Mouse (Mus musculus) heart, embryonic 13.5 days (tissue): ENCODE data around the gene Tm4sf1. TPM values are rescaled to one million over a fixed set of nuclear protein-coding genes. Genes with fewer than 3 reads are reported as not detected.

ENCODE experiments used
- ATAC-seq: fragments of 200-750 bp; cut with Nextera tagmentation; 2 replicates; pipeline ENCODE4 v1.8.0; 2017; ENCODE audit warnings: moderate TSS enrichment; ENCODE audit not compliant: insufficient number of reproducible peaks, low FRiP score, low TSS enrichment; ENCODE audit errors: extremely low read depth
- H3K27ac ChIP-seq: fragments of 300-500 bp; sonication (generic); replicated peaks from 2 replicates; pipeline ENCODE4 v1.5.1; 2015; ENCODE audit warnings: moderate library complexity, mild to moderate bottlenecking, inconsistent platforms
- H3K27me3 ChIP-seq: fragments of 300-500 bp; sonication (generic); replicated peaks from 2 replicates; pipeline ENCODE4 v1.6.1; 2015; ENCODE audit warnings: mild to moderate bottlenecking, inconsistent platforms
- H3K36me3 ChIP-seq: fragments of 300-500 bp; sonication (generic); 2 replicates; pipeline ENCODE4 v1.6.1; 2015; ENCODE audit warnings: mild to moderate bottlenecking, inconsistent platforms
- H3K4me1 ChIP-seq: fragments of 300-500 bp; sonication (generic); 2 replicates; pipeline ENCODE4 v1.6.1; 2015; ENCODE audit warnings: inconsistent platforms
- H3K4me2 ChIP-seq: fragments of 300-500 bp; sonication (generic); 2 replicates; pipeline ENCODE4 v1.6.1; 2015; ENCODE audit warnings: inconsistent platforms, mild to moderate bottlenecking, moderate library complexity
- H3K4me3 ChIP-seq: fragments of 300-500 bp; sonication (generic); 2 replicates; pipeline ENCODE4 v1.5.1; 2015; ENCODE audit warnings: moderate library complexity, mild to moderate bottlenecking, inconsistent platforms
- H3K9ac ChIP-seq: fragments of 300-500 bp; sonication (generic); 2 replicates; pipeline ENCODE4 v1.6.1; 2015; ENCODE audit warnings: inconsistent platforms, mild to moderate bottlenecking, moderate library complexity
- H3K9me3 ChIP-seq: fragments of 300-500 bp; sonication (generic); 2 replicates; pipeline ENCODE4 v1.6.1; 2016; ENCODE audit warnings: inconsistent platforms
- WGBS: fragments of 180-500 bp; shearing (Covaris S2); methylation state at CpG from one replicate; pipeline ENCODE4 v1.1.7; 2015; ENCODE audit warnings: mixed read lengths; 5-methylcytosine and 5-hydroxymethylcytosine counted together
- polyA plus RNA-seq: library from polyadenylated mRNA; unstranded; fragments of >200 nt; fragmentation: Nextera tagmentation; extraction: Ambion mirVana; gene quantifications from 2 replicates; pipeline ENCODE4 v1.2.1, GENCODE M21; 2015

Gene Tm4sf1
- polyA plus RNA-seq, 1 experiment from 2014 or later = 205 TPM

GRCm38 (mm10) chr3:57287438-57287837 lies 14.3 kb downstream of the Tm4sf1 start:
- no peaks in the 10 kb centered on the region for H3K9me3 ChIP-seq
- H3K4me2 ChIP-seq = no peak overlapping the region
- H3K27me3 ChIP-seq = no peaks in the 10 kb centered on the region
- 54% methylated on average over 4 of the region's 4 CpGs for WGBS
- H3K27ac ChIP-seq = peak overlapping the region; percentile 70
- no peak overlapping the region for H3K4me3 ChIP-seq
- H3K9ac ChIP-seq = no peak overlapping the region
- ATAC-seq = no peak
- H3K4me1 ChIP-seq = peaks cover 14% of the 10 kb centered on the region
- H3K36me3 ChIP-seq = peaks cover 5% of the 10 kb centered on the region; the same call in 1 of the 2 replicates

GRCm38 (mm10) chr3:57278225-57278624 lies 23.6 kb downstream of the Tm4sf1 start:
- no peak for ATAC-seq
- peaks cover 5% of the 10 kb centered on the region; the same call in 1 of the 2 replicates for H3K4me1 ChIP-seq
- 60% methylated on average over 4 of the region's 4 CpGs for WGBS
- no peak overlapping the region for H3K9ac ChIP-seq
- no peak overlapping the region for H3K4me2 ChIP-seq
- no peak overlapping the region for H3K4me3 ChIP-seq
- 0 out of 2 replicates have a peak, but pooled peaks cover 3% of the 10 kb centered on the region for H3K36me3 ChIP-seq
- no peak overlapping the region for H3K27ac ChIP-seq
- H3K9me3 ChIP-seq = no peaks in the 10 kb centered on the region
- no peaks in the 10 kb centered on the region for H3K27me3 ChIP-seq

- Histone ChIP-seq H3K4me2 (no peak overlapping the region), H3K9ac (no peak overlapping the region), H3K9me3 (no peaks in the 10 kb centered on the region), H3K4me1 (peaks cover 5% of the 10 kb centered on the region; the same call in 1 of the 2 replicates), H3K36me3 (no peaks in the 10 kb centered on the region), H3K4me3 (no peak overlapping the region), H3K27ac (no peak overlapping the region), H3K27me3 (no peaks in the 10 kb centered on the region)
- no peak for ATAC-seq
- 55% methylated on average over 5 of the region's 5 CpGs for WGBS
These were observed 24.3 kb downstream of the Tm4sf1 start for GRCm38 (mm10) chr3:57277453-57277852.

GRCm38 (mm10) chr3:57276821-57277220 lies 25.0 kb downstream of the Tm4sf1 start:
- no peaks in the 10 kb centered on the region for H3K36me3 ChIP-seq
- WGBS = 80% methylated on average over 3 of the region's 3 CpGs
- H3K27ac ChIP-seq = no peak overlapping the region
- H3K9me3 ChIP-seq = no peaks in the 10 kb centered on the region
- peaks cover 5% of the 10 kb centered on the region; the same call in 1 of the 2 replicates for H3K4me1 ChIP-seq
- H3K27me3 ChIP-seq = no peaks in the 10 kb centered on the region
- no peak overlapping the region for H3K4me2 ChIP-seq
- ATAC-seq = no peak
- no peak overlapping the region for H3K4me3 ChIP-seq
- no peak overlapping the region for H3K9ac ChIP-seq

DNA sequence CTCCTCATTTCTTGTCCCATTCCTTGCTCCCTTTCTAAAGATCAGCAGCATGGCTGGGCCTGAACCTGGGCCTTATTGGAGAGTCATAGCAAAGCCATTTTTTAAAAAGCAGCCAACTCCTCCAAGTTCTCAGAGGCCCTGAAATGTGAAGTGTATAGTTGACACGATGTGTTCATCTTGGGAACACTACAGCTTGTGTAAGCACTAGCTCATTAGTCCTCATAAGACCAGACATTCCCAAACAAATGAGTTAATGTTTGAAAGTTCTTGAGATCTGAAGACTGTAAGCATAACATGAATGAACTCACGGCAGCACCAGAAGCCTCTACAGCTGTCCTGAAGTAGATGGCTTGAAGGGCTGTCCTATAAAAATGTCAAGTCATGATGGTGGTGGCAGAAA lies 32.8 kb downstream of the Tm4sf1 start:
- WGBS = 69% methylated on average over 2 of the region's 2 CpGs
- H3K4me1 ChIP-seq = no peaks in the 10 kb centered on the region
- no peak overlapping the region for H3K27ac ChIP-seq
- no peaks in the 10 kb centered on the region for H3K36me3 ChIP-seq
- no peaks in the 10 kb centered on the region for H3K27me3 ChIP-seq
- no peak for ATAC-seq
- no peak overlapping the region for H3K4me3 ChIP-seq
- no peak overlapping the region for H3K9ac ChIP-seq
- no peaks in the 10 kb centered on the region for H3K9me3 ChIP-seq
- H3K4me2 ChIP-seq = no peak overlapping the region

DNA sequence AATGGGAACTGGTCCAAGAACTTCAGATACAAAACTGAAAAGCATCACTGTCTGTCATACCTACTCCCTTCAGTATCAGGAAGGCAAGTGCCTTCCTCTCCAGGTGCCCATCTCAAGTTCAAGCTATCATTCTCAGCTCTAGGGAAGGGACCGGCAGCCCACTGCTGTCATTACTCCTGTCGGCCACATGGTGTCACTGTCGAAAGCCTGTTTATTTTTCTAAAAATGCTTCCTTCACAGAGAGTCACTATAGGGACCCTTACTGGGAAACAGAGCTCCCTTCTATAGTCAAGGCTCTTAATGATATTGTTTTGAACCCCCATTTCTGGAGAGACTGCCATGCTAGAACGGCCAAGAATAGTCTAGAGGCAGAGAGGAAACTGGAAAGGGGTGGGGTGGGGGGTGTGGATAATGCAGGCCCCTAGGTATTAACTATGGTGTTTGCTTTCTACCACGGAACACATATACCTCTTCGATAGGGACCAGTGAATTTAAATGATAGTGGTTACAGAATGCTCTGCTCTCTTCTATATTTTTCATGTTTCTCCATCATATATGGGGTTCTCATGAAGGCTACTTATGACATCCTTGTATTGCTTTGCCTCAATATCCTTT lies 34.1 kb downstream of the Tm4sf1 start:
- H3K27me3 ChIP-seq = no peaks in the 10 kb centered on the region
- H3K4me3 ChIP-seq = no peak overlapping the region
- no peak overlapping the region for H3K27ac ChIP-seq
- no peak overlapping the region for H3K9ac ChIP-seq
- H3K36me3 ChIP-seq = no peaks in the 10 kb centered on the region
- H3K4me1 ChIP-seq = no peaks in the 10 kb centered on the region
- no peak for ATAC-seq
- H3K9me3 ChIP-seq = no peaks in the 10 kb centered on the region
- H3K4me2 ChIP-seq = no peak overlapping the region
- WGBS = 35% methylated on average over 6 of the region's 6 CpGs

DNA sequence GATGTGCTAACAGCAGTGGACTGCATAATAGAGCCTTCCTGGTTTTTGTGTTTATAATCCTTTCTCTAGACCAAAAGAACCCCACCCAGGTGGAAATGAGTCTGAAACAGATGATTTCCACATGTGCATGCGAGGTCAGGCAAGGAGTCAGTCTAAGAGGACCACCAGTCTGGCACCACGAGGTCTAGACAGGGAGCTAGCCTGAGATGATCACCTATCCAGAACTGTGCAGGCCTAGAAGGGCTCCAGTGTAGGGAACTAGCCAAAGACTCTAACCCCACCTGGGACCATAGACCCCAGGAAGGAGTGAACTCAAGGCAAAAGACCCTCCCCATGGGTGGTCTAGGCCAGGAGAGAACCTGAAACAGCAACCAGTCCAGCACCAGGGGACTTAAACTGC lies 48.7 kb downstream of the Tm4sf1 start:
- 53% methylated on average over 2 of the region's 2 CpGs for WGBS
- no peak overlapping the region for H3K27ac ChIP-seq
- H3K9me3 ChIP-seq = peaks cover 3% of the 10 kb centered on the region; the same call in 1 of the 2 replicates
- H3K4me2 ChIP-seq = no peak overlapping the region
- no peaks in the 10 kb centered on the region for H3K27me3 ChIP-seq
- H3K36me3 ChIP-seq = no peaks in the 10 kb centered on the region
- no peak overlapping the region for H3K4me3 ChIP-seq
- H3K9ac ChIP-seq = no peak overlapping the region
- H3K4me1 ChIP-seq = no peaks in the 10 kb centered on the region
- no peak for ATAC-seq

DNA sequence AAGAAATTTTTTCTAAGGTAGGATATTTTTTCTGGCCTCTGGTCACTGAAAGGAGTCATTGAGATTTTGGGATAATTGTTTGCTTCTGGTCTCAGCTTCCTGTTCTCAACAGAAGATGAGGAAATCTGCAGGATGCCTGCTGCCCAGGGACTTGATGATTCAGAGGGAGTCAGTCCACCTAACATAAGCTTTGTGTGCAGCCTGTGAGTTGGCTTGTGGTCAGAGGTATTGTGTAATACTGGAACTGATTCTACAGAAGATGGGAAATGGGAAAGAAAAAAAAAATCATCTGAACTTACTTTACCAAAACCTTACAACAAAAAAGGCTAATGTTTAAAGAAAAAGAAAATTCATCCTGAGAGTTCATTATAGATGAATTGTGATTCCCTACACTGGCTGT lies 49.2 kb downstream of the Tm4sf1 start:
- ATAC-seq = no peak
- Histone ChIP-seq H3K9me3 (peaks cover 4% of the 10 kb centered on the region; the same call in 1 of the 2 replicates), H3K27me3 (no peaks in the 10 kb centered on the region), H3K4me2 (no peak overlapping the region), H3K9ac (no peak overlapping the region), H3K36me3 (no peaks in the 10 kb centered on the region), H3K27ac (no peak overlapping the region), H3K4me1 (no peaks in the 10 kb centered on the region), H3K4me3 (no peak overlapping the region)

DNA sequence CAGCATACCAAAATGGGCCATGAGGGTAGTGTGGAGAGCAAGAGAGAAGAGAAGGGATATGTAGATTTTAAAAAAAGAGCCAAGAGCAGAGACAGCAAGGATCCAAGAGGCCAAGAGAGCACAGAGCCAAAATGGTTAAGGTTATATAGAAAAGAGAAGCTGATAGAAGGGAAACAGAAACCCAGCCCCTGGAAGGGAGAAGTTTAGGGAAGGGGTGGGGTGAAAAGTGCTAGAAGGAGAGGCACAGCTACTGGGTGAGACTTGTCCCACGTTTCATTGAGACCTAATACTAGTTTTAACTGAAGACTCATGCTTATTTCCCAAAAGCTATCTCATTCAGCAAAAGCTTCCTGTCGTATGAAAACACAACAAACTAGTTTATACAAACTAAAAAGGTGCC lies 56.5 kb downstream of the Tm4sf1 start:
- Histone ChIP-seq H3K9ac (no peak overlapping the region), H3K4me1 (no peaks in the 10 kb centered on the region), H3K27me3 (no peaks in the 10 kb centered on the region), H3K4me2 (no peak overlapping the region), H3K36me3 (no peaks in the 10 kb centered on the region), H3K4me3 (no peak overlapping the region), H3K9me3 (peaks cover 5% of the 10 kb centered on the region; the same call in 1 of the 2 replicates), H3K27ac (no peak overlapping the region)
- 45% methylated on average over 2 of the region's 2 CpGs for WGBS
- no peak for ATAC-seq

Other genes starting within 250 kb of the Tm4sf1 start
- 0.70 and 1.4 TPM in 2 replicates for gene Tm4sf4, start 123.3 kb upstream of the Tm4sf1 start, polyA plus RNA-seq